Mouse (Mus musculus) ES-E14 (cell line): Measurements from ENCODE around the gene Vps8.

Experiments
- CHD2 ChIP-seq: IDR thresholded peaks from 2 replicates; pipeline ENCODE4 v1.6.1; 2014; ENCODE audit warnings: mild to moderate bottlenecking, low read depth, low read length, inconsistent platforms
- HCFC1 ChIP-seq: IDR thresholded peaks from 2 replicates; pipeline ENCODE4 v1.6.1; 2012; ENCODE audit warnings: low read length, inconsistent platforms, borderline replicate concordance; ENCODE audit not compliant: insufficient read depth
- MAFK ChIP-seq: IDR thresholded peaks from 2 replicates; pipeline ENCODE4 v1.6.1; 2014; ENCODE audit warnings: mild to moderate bottlenecking, low read depth, low read length, inconsistent platforms; ENCODE audit not compliant: insufficient read depth
- ZC3H11A ChIP-seq: IDR thresholded peaks from 2 replicates; pipeline ENCODE4 v1.6.1; 2012; ENCODE audit warnings: low read depth, mild to moderate bottlenecking, inconsistent platforms, low read length, borderline replicate concordance
- ZNF384 ChIP-seq: IDR thresholded peaks from 2 replicates; pipeline ENCODE4 v1.6.1; 2012; ENCODE audit warnings: low read depth, low read length, inconsistent platforms

DNA sequence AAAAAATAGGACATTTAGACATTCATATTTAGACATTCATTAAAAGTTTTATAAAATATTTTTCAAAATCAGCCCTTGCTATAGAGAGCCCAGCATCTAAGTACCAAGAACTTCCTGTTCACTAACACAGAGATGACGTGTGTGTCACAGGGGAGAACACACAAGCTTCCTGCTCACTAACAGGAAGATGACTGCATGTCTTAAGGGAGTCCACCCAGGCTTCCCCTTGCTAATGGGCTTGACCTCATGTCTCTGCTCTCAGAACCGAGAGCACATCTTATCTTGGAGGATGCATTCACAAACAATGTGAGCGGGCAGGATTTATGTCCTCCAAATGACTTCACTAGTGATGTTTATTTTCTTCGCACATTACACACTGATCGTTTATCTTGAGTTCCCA is 167.9 kb downstream of the Vps8 start:
- no peak for TF ChIP-seq CHD2
- TF ChIP-seq MAFK: no peak
- TF ChIP-seq HCFC1: no peak
- TF ChIP-seq ZNF384: no peak
- no peak for TF ChIP-seq ZC3H11A
